Mouse (Mus musculus): ENCODE measurements around the gene Ap4m1. TPM values are rescaled to one million over a fixed set of nuclear protein-coding genes. Genes with fewer than 3 reads are reported as not detected.

Ap4m1 gene
- polyA plus RNA-seq (2016; fragmentation: Nextera tagmentation; extraction: Ambion mirVana), result 12.1 and 12.6 TPM in 2 replicates

- under 1% methylated on average over 54 of the region's 54 CpGs for WGBS
- Histone ChIP-seq H3K9me3 (replicated peaks) (no peaks in the 10 kb centered on the region), H3K4me3 (peak within 1 kb of the TSS; percentile 81), H3K4me2 (peak within 1 kb of the TSS; percentile 92), H3K27ac (ENCODE audit: poor library complexity, severe bottlenecking) (peak within 1 kb of the TSS; percentile 97), H3K4me1 (replicated peaks) (peaks cover 17% of the 10 kb centered on the region), H3K9ac (peak within 1 kb of the TSS; percentile 86), H3K36me3 (peaks cover 60% of the 10 kb centered on the region), H3K27me3 (replicated peaks) (no peaks in the 10 kb centered on the region)
- ATAC-seq (ENCODE audit: insufficient number of reproducible peaks, low FRiP score), result peak; percentile 94
Measured at GRCm38 (mm10) chr5:138171695-138172491, at the start of gene Ap4m1, which contains the start of gene Mcm7. Ap4m1 (plus strand) TSS chr5:138172002. Mcm7 (minus strand) TSS chr5:138172422.

DNA sequence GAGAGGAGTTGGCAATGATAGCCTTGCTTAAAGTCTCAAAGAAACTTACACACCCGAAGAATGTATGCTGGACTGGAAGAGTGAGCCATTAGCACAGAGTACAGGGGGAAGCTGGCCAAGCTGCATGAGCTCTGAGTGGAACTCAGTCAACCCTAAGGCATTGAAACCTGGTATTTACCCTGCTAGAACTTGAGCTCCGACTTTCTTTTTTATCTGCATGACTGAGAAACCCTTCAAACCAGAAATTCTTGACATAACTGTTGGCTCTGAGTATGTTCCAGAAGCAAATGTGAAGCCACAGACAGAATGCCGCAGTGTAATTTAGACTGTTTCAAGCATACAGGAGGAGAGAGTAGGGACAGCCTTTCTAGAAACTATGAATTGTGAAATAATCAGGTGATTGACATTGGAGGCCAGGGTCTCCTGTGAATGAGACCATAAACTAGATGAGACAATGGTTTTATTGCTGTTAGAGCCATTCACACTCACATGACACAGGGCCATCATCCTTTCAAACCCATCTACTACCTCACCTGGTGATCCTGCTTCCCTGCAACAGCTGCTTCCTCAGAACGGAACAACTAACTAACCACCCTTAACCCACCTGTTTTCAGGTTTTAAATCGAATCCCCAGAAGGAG is 39.3 kb upstream of the Ap4m1 start:
- WGBS, result 83% methylated on average over 5 of the region's 5 CpGs
- H3K4me1 ChIP-seq (replicated peaks), result 0 out of 2 replicates have a peak, but pooled peaks cover 9% of the 10 kb centered on the region
- no peak overlapping the region for H3K9ac ChIP-seq
- H3K27ac ChIP-seq (ENCODE audit: poor library complexity, severe bottlenecking), result no peak overlapping the region
- ATAC-seq (ENCODE audit: insufficient number of reproducible peaks, low FRiP score), result no peak
- peaks cover 71% of the 10 kb centered on the region for H3K36me3 ChIP-seq
- H3K4me2 ChIP-seq, result no peak overlapping the region
- no peaks in the 10 kb centered on the region for H3K9me3 ChIP-seq (replicated peaks)
- no peaks in the 10 kb centered on the region for H3K27me3 ChIP-seq (replicated peaks)
- H3K4me3 ChIP-seq, result no peak overlapping the region

GRCm38 (mm10) chr5:138137257-138137656 is 34.5 kb upstream of the Ap4m1 start:
- Histone ChIP-seq H3K4me1 (replicated peaks) (0 out of 2 replicates have a peak, but pooled peaks cover 11% of the 10 kb centered on the region), H3K27me3 (replicated peaks) (no peaks in the 10 kb centered on the region), H3K27ac (ENCODE audit: poor library complexity, severe bottlenecking) (no peak overlapping the region), H3K9me3 (replicated peaks) (no peaks in the 10 kb centered on the region), H3K4me2 (no peak overlapping the region), H3K9ac (no peak overlapping the region), H3K4me3 (no peak overlapping the region), H3K36me3 (peaks cover 35% of the 10 kb centered on the region)
- ATAC-seq (ENCODE audit: insufficient number of reproducible peaks, low FRiP score), result no peak
- 52% methylated on average over 4 of the region's 4 CpGs for WGBS

DNA sequence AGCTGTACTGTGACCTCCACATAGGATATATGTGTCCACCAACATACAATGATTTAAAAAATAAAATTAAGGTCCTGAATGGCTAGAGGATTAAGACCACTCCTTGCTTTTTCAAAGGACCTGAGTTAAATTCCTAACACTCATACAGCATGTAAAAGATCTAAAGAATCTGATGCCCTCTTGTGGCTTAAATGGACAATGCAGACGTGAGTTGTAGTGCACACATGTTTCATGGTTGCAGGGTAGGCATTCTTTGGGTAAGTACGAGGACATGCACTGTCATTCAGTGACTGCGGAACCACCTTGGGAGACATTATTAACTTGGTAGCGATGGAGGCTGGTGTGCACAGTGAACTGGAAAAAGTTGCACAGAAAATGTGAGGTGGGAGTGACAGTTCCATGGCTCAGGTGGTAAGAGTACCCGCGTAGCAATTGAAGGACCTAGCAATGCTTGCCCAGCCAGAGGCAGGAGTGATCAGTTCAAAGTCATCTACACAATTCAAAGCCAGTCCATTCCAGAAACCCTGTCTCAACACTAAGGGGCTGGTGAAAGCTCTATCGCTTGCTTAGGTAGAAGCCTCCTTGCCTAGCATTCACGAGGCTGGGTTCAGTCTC is 33.8 kb upstream of the Ap4m1 start:
- Histone ChIP-seq H3K27me3 (replicated peaks) (no peaks in the 10 kb centered on the region), H3K27ac (ENCODE audit: poor library complexity, severe bottlenecking) (no peak overlapping the region), H3K9me3 (replicated peaks) (no peaks in the 10 kb centered on the region), H3K36me3 (peaks cover 31% of the 10 kb centered on the region), H3K4me2 (no peak overlapping the region), H3K4me1 (replicated peaks) (0 out of 2 replicates have a peak, but pooled peaks cover 11% of the 10 kb centered on the region), H3K9ac (no peak overlapping the region), H3K4me3 (no peak overlapping the region)
- no peak for ATAC-seq (ENCODE audit: insufficient number of reproducible peaks, low FRiP score)
- 56% methylated on average over 8 of the region's 8 CpGs for WGBS

- 61% methylated on average over 4 of the region's 4 CpGs for WGBS
- no peak for ATAC-seq (ENCODE audit: insufficient number of reproducible peaks, low FRiP score)
Measured at GRCm38 (mm10) chr5:138138585-138138984, 33.2 kb upstream of the Ap4m1 start.

DNA sequence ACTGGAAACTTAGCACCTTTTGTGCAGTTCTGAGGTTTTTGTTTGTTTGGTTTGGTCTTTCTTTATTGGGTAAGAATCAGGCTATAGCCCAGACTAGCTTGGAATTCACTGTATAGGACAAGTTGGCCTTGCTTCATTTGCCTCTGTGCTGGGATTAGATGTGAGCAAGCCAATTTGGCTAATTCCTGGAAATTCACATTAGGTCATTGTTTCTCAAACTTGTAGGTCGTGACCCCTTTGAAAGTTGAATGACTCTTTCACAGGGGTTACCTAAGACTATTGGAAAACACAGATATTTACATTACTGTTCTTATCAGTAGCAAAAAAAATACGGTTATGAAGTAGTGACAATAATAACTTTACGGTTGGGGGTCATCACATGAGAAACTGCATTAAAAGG is 17.4 kb upstream of the Ap4m1 start:
- Histone ChIP-seq H3K27me3 (replicated peaks) (no peaks in the 10 kb centered on the region), H3K27ac (ENCODE audit: poor library complexity, severe bottlenecking) (no peak overlapping the region), H3K4me3 (peak overlapping the region; percentile 76), H3K4me1 (replicated peaks) (peaks cover 8% of the 10 kb centered on the region; the same call in 1 of the 2 replicates), H3K9ac (no peak overlapping the region), H3K36me3 (peaks cover 29% of the 10 kb centered on the region), H3K9me3 (replicated peaks) (no peaks in the 10 kb centered on the region), H3K4me2 (peak overlapping the region; percentile 74)
- no peak for ATAC-seq (ENCODE audit: insufficient number of reproducible peaks, low FRiP score)
- WGBS, result 72% methylated on average over 3 of the region's 3 CpGs

More at GRCm38 (mm10) chr5:138138585-138138984, 33.2 kb upstream of the Ap4m1 start:
- no peak overlapping the region for H3K4me2 ChIP-seq
- no peaks in the 10 kb centered on the region for H3K9me3 ChIP-seq (replicated peaks)
- no peaks in the 10 kb centered on the region for H3K27me3 ChIP-seq (replicated peaks)
- H3K4me1 ChIP-seq (replicated peaks), result 0 out of 2 replicates have a peak, but pooled peaks cover 11% of the 10 kb centered on the region
- no peak overlapping the region for H3K4me3 ChIP-seq
- H3K36me3 ChIP-seq, result peaks cover 31% of the 10 kb centered on the region
- H3K9ac ChIP-seq, result no peak overlapping the region
- H3K27ac ChIP-seq (ENCODE audit: poor library complexity, severe bottlenecking), result no peak overlapping the region

DNA sequence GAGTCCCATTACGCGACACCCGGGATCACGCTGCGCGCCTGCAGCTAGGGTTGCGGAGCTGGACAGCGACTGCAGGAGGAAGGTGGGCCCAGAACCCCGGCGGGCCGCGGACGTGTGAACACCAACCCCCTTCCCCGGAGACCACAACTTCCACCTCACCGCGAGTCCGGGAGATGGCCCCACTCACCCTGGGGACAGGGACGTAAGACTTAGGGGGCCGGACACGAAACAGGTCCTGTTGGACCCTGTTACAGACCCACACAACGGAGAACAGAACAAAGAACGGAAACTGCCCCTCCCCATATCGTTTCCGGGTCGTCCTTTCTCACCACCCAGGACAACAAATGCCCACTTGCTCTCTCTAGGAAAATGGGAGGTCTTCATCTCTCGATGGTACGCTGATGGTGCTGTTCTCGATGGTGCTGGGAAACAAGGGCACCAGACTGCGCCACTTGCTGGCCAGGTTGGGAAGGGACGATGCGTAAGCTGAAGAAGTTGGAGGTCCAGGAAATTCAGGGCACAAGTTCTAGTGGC is 16.3 kb upstream of the Ap4m1 start, which contains the start of gene Zfp113:
Zfp113 (minus strand) TSS at position 302 of the 534 bp plus-strand sequence.
- Histone ChIP-seq H3K9ac (peak within 1 kb of the TSS; percentile 91), H3K36me3 (peaks cover 25% of the 10 kb centered on the region), H3K4me3 (peak within 1 kb of the TSS; percentile 76), H3K9me3 (replicated peaks) (no peaks in the 10 kb centered on the region), H3K27ac (ENCODE audit: poor library complexity, severe bottlenecking) (peak within 1 kb of the TSS; percentile 80), H3K27me3 (replicated peaks) (no peaks in the 10 kb centered on the region), H3K4me2 (peak within 1 kb of the TSS; percentile 74), H3K4me1 (replicated peaks) (peaks cover 8% of the 10 kb centered on the region; the same call in 1 of the 2 replicates)
- ATAC-seq (ENCODE audit: insufficient number of reproducible peaks, low FRiP score), result peak; percentile 96
- WGBS, result under 1% methylated on average over 31 of the region's 31 CpGs

DNA sequence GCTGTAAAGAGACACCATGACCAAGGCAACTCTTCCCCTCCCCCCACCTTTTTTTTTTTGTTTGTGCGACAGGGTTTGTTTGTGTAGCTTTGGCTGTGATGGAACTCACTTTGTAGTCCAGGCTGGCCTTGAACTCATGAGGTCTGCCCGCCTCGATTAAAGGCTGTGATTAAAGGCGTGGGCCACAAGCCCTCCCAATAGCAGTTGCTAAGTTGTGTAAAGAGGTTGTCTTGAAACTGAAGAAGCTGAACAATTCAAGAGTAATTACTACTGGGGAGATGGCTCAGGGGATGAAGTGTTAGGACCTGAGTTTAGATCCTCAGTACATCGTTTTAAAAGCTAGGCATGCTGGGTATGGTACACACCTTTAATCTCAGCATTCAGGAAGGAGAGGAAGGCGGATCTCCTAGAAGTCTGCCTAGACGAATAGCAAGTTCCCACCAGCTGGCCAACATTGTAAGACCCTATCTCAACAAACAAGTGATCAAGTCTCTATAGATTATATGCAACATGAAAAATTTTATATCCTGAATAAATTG is 11.5 kb upstream of the Ap4m1 start:
- Histone ChIP-seq H3K27ac (ENCODE audit: poor library complexity, severe bottlenecking) (0 out of 2 replicates have a peak overlapping the region, but pooled peaks have one; percentile 69), H3K9me3 (replicated peaks) (no peaks in the 10 kb centered on the region), H3K36me3 (peaks cover 28% of the 10 kb centered on the region), H3K4me3 (peak overlapping the region; percentile 90), H3K27me3 (replicated peaks) (no peaks in the 10 kb centered on the region), H3K9ac (0 out of 2 replicates have a peak overlapping the region, but pooled peaks have one; percentile 92), H3K4me2 (peak overlapping the region; percentile 80), H3K4me1 (replicated peaks) (peaks cover 9% of the 10 kb centered on the region)
- 62% methylated on average over 7 of the region's 7 CpGs for WGBS
- no peak for ATAC-seq (ENCODE audit: insufficient number of reproducible peaks, low FRiP score)

- Histone ChIP-seq H3K4me3 (peak within 1 kb of the TSS; percentile 90), H3K4me1 (replicated peaks) (peaks cover 9% of the 10 kb centered on the region), H3K36me3 (peaks cover 35% of the 10 kb centered on the region), H3K27ac (ENCODE audit: poor library complexity, severe bottlenecking) (peak within 1 kb of the TSS; percentile 69), H3K27me3 (replicated peaks) (no peaks in the 10 kb centered on the region), H3K9ac (peak within 1 kb of the TSS; percentile 92), H3K9me3 (replicated peaks) (no peaks in the 10 kb centered on the region), H3K4me2 (peak within 1 kb of the TSS; percentile 80)
- ATAC-seq (ENCODE audit: insufficient number of reproducible peaks, low FRiP score), result peak; percentile 95
- WGBS, result under 1% methylated on average over 42 of the region's 42 CpGs
Measured at GRCm38 (mm10) chr5:138160842-138161665, 10.7 kb upstream of the Ap4m1 start, which contains the start of gene Cops6. Cops6 (plus strand) TSS chr5:138161071.

DNA sequence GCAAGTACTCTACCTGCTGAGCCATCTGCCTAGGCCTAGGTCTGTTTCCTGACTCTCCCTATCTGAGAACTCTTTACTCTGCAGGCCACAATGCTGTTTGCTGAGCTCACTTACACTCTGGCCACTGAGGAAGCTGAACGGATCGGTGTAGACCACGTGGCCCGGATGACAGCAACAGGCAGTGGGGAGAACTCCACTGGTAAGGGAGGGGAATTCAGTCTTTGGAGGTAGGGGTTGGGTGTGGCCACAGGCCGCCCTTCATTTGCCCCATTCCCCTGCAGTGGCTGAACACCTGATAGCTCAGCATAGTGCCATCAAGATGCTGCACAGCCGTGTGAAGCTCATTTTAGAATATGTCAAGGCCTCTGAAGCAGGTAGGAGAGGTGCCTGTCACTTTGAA is 8.8 kb upstream of the Ap4m1 start:
- no peaks in the 10 kb centered on the region for H3K27me3 ChIP-seq (replicated peaks)
- no peak overlapping the region for H3K27ac ChIP-seq (ENCODE audit: poor library complexity, severe bottlenecking)
- peaks cover 55% of the 10 kb centered on the region for H3K36me3 ChIP-seq
- 70% methylated on average over 6 of the region's 6 CpGs for WGBS
- no peak overlapping the region for H3K9ac ChIP-seq
- no peak overlapping the region for H3K4me2 ChIP-seq
- H3K4me1 ChIP-seq (replicated peaks), result peaks cover 9% of the 10 kb centered on the region
- H3K9me3 ChIP-seq (replicated peaks), result no peaks in the 10 kb centered on the region
- ATAC-seq (ENCODE audit: insufficient number of reproducible peaks, low FRiP score), result no peak
- H3K4me3 ChIP-seq, result no peak overlapping the region
